Mouse (Mus musculus): Measurements from ENCODE around the gene Endov.

- TF ChIP-seq GATA1 (IDR thresholded peaks at IDR 0.05; ENCODE audit: borderline replicate concordance, low read length) = no peak
- no peak for TF ChIP-seq CTCF (IDR thresholded peaks at IDR 0.05; ENCODE audit: low read depth, low read length)
- no peak for TF ChIP-seq POLR2AphosphoS5 (IDR thresholded peaks at IDR 0.05; ENCODE audit: insufficient replicate concordance, low read depth, low read length)
- TF ChIP-seq TAL1 (conservative IDR thresholded peaks at IDR 0.05; ENCODE audit: low read depth, low read length) = no peak
Measured at GRCm38 (mm10) chr11:119558870-119559610, 67.9 kb downstream of the Endov start.
